Mouse (Mus musculus): ENCODE results near the gene Zfp967. TPM values are rescaled to one million over a fixed set of nuclear protein-coding genes. Genes with fewer than 3 reads are reported as not detected.

The Zfp967 gene
- not detected for polyA plus RNA-seq (2014; fragmentation: Illumina TruSeq; extraction: RNeasy Lipid Tissue Mini Kit (QIAGEN cat#74804); ENCODE audit: low read depth, low replicate concordance)

GRCm38 (mm10) chr2:176520756-176521155 lies at the start of gene Zfp967:
Zfp967 (plus strand) TSS chr2:176521056.

GRCm38 (mm10) chr2:176486683-176487082 lies 34.2 kb upstream of the Zfp967 start, which contains the start of gene Gm14434:
Gm14434 (minus strand) TSS chr2:176486783.

Other genes with a start within 250 kb of the Zfp967 start
- gene Gm11009, start 201.6 kb upstream of the Zfp967 start, polyA plus RNA-seq (2014; fragmentation: Illumina TruSeq; extraction: RNeasy Lipid Tissue Mini Kit (QIAGEN cat#74804); ENCODE audit: low read depth, low replicate concordance): not detected
- gene Gm14435, start 97.5 kb upstream of the Zfp967 start, polyA plus RNA-seq (2014; fragmentation: Illumina TruSeq; extraction: RNeasy Lipid Tissue Mini Kit (QIAGEN cat#74804); ENCODE audit: low read depth, low replicate concordance): 5.6 TPM
- 6.6 TPM for gene Gm14434, start 34.3 kb upstream of the Zfp967 start, polyA plus RNA-seq (2014; fragmentation: Illumina TruSeq; extraction: RNeasy Lipid Tissue Mini Kit (QIAGEN cat#74804); ENCODE audit: low read depth, low replicate concordance)
- 4.5 TPM for gene Gm14308, start 115.3 kb downstream of the Zfp967 start, polyA plus RNA-seq (2014; fragmentation: Illumina TruSeq; extraction: RNeasy Lipid Tissue Mini Kit (QIAGEN cat#74804); ENCODE audit: low read depth, low replicate concordance)
- 9.8 TPM for gene Zfp973, start 149.5 kb downstream of the Zfp967 start, polyA plus RNA-seq (2014; fragmentation: Illumina TruSeq; extraction: RNeasy Lipid Tissue Mini Kit (QIAGEN cat#74804); ENCODE audit: low read depth, low replicate concordance)
- 22.3 TPM for gene Gm14305, start 187.3 kb downstream of the Zfp967 start, polyA plus RNA-seq (2014; fragmentation: Illumina TruSeq; extraction: RNeasy Lipid Tissue Mini Kit (QIAGEN cat#74804); ENCODE audit: low read depth, low replicate concordance)